Mouse (Mus musculus) neural tube, embryonic 11.5 days (tissue): ENCODE data around the gene Ptpre. TPM values are rescaled to one million over a fixed set of nuclear protein-coding genes. Genes with fewer than 3 reads are reported as not detected.

Experiments
- ATAC-seq: fragments of 200-750 bp; cut with Nextera tagmentation; 2 replicates; pipeline ENCODE4 v1.8.0; 2017; ENCODE audit warnings: moderate number of reproducible peaks, mild to moderate bottlenecking, moderate TSS enrichment, moderate library complexity; ENCODE audit not compliant: insufficient read depth, low FRiP score, low TSS enrichment
- DNase-seq: peaks from one replicate; pipeline ENCODE4 v3.0.0-alpha.2; 2015; ENCODE audit warnings: low spot score
- H3K27ac ChIP-seq: fragments of 300-500 bp; sonication (generic); 2 replicates; pipeline ENCODE4 v1.5.1; 2014; ENCODE audit warnings: low read depth, mild to moderate bottlenecking, low read length
- H3K27me3 ChIP-seq: fragments of 300-500 bp; sonication (generic); 2 replicates; pipeline ENCODE4 v1.6.1; 2014; ENCODE audit warnings: mild to moderate bottlenecking, low read length, mixed read lengths; ENCODE audit not compliant: control insufficient read depth, insufficient read depth
- H3K36me3 ChIP-seq: fragments of 300-500 bp; sonication (generic); 2 replicates; pipeline ENCODE4 v1.6.1; 2014; ENCODE audit warnings: mild to moderate bottlenecking, low read length, moderate library complexity, mixed read lengths; ENCODE audit not compliant: control insufficient read depth, insufficient read depth
- H3K4me1 ChIP-seq: fragments of 300-500 bp; sonication (generic); 2 replicates; pipeline ENCODE4 v1.6.1; 2014; ENCODE audit warnings: low read length, mixed read lengths; ENCODE audit not compliant: control insufficient read depth, insufficient read depth
- H3K4me2 ChIP-seq: fragments of 300-500 bp; sonication (generic); 2 replicates; pipeline ENCODE4 v1.6.1; 2014; ENCODE audit warnings: low read depth, mild to moderate bottlenecking, moderate library complexity
- H3K4me3 ChIP-seq: fragments of 300-500 bp; sonication (generic); 2 replicates; pipeline ENCODE4 v1.5.1; 2014; ENCODE audit warnings: low read depth, low read length
- H3K9ac ChIP-seq: fragments of 300-500 bp; sonication (generic); 2 replicates; pipeline ENCODE4 v1.6.1; 2014; ENCODE audit warnings: mild to moderate bottlenecking, low read length
- H3K9me3 ChIP-seq: fragments of 300-500 bp; sonication (generic); 2 replicates; pipeline ENCODE4 v1.6.1; 2016; ENCODE audit warnings: low read length; ENCODE audit not compliant: control insufficient read depth
- WGBS: fragments of 180-500 bp; shearing (Covaris S2); extraction: QIAGEN DNeasy Blood & Tissue Kit; methylation state at CpG from one replicate; pipeline ENCODE4 v1.1.7; 2014; 5-methylcytosine and 5-hydroxymethylcytosine counted together
- polyA plus RNA-seq: library from polyadenylated mRNA; unstranded; fragments of >200 nt; fragmentation: Nextera tagmentation; extraction: Ambion mirVana; gene quantifications from 2 replicates; pipeline ENCODE4 v1.2.1, GENCODE M21; 2014

Gene Ptpre
- polyA plus RNA-seq, 1 experiment from 2014 or later, result 0.97 TPM

DNA sequence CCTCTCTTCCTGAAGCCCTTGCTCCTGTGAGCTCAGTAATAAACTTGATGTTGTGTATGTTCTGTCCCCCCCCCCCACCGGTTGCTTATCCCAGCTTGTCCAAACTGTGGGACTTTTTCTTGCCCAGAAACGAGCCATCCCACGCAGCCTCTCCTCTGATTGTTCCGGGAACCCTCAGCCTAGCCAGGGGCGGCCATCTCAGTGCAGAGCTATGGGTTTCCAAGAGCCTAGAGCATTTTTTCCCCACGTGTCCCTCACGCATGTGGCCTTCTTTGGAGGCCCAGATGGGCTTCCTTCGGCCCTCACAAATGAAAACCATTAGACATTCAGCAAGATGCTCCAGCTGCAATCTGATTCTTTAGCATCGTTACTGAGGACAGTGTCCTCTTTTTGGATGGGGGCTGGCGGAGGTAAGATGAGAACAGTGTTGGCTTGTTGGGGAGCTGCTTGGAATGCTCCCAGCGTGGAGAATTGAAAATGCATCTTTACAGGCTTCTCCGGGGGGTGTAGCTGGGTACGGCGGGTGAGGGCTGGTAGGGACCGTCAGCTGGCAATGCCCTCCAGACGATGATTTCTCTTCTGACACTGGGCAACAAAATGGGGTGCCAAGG lies 41.5 kb downstream of the Ptpre start:
- H3K4me2 ChIP-seq, result no peak overlapping the region
- 82% methylated on average over 16 of the region's 16 CpGs for WGBS
- DNase-seq (no peak), ATAC-seq (no peak)
- H3K27me3 ChIP-seq, result no peaks in the 10 kb centered on the region
- H3K4me1 ChIP-seq, result no peaks in the 10 kb centered on the region
- no peaks in the 10 kb centered on the region for H3K36me3 ChIP-seq
- H3K4me3 ChIP-seq, result no peak overlapping the region
- H3K9ac ChIP-seq, result no peak overlapping the region
- no peak overlapping the region for H3K27ac ChIP-seq
- H3K9me3 ChIP-seq, result no peaks in the 10 kb centered on the region

DNA sequence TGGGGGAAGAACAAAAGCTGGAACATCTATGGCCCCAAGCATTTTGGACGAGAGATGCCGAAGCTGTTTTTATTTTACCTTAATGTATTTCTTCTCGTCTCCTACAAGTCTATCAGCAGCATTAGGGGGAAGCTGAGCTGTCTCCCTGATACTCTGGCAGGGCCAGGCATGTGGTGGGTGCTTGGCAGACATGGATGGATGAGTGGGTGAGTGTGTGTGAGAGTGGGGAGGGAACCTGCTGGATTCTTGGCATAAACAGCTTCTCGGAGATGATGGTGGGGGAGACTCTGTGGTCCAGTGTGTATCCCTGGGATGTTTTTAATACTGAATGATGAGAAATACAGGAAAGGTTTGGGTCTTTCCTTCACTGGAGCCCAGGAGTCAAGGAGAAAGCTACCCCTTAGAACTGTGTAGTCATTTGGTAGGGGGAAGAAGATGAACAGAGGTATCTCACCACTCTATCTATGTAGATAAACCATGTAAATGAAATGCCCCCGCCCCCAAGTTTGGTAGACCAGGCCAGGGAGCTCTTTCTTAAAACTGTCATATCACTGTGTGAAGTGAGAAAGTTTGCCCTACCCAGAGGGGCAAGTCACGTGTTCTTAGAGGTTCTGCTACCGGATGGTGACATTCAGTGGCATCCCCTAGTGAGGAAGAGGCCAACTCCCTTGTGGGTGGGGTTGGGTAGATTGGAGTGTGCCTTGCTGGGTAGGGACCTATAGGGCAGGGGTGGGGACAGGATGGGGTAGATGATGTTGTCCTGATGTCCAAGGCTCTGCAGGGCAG lies 43.2 kb downstream of the Ptpre start:
- H3K27me3 ChIP-seq, result no peaks in the 10 kb centered on the region
- no peaks in the 10 kb centered on the region for H3K9me3 ChIP-seq
- H3K27ac ChIP-seq, result no peak overlapping the region
- no peak overlapping the region for H3K4me3 ChIP-seq
- DNase-seq (no peak), ATAC-seq (no peak)
- 86% methylated on average over 7 of the region's 7 CpGs for WGBS
- no peaks in the 10 kb centered on the region for H3K4me1 ChIP-seq
- no peaks in the 10 kb centered on the region for H3K36me3 ChIP-seq
- H3K4me2 ChIP-seq, result no peak overlapping the region
- no peak overlapping the region for H3K9ac ChIP-seq

DNA sequence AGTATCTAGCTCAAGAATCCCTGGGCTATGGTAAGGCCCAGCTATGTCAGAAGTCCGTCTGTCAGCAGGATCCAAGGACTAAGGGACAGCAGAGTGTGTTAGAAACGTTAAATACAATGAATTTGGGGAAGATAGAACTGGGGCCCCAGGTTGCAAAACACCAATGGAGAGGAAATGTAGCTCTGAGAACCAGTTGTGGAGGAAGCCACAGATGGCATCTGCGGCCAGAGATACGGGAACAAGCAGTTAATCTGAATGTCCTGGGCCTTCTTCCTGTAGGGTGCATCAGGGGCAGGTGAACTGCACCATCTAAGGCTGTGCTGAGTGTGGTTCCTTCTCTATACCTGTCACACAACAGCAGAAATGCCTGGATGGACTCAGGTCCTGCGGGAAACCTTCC lies 43.8 kb downstream of the Ptpre start:
- H3K36me3 ChIP-seq, result no peaks in the 10 kb centered on the region
- H3K9me3 ChIP-seq, result no peaks in the 10 kb centered on the region
- no peak for ATAC-seq
- 83% methylated on average over 5 of the region's 5 CpGs for WGBS
- no peak overlapping the region for H3K9ac ChIP-seq
- H3K4me1 ChIP-seq, result no peaks in the 10 kb centered on the region
- no peak overlapping the region for H3K4me2 ChIP-seq
- H3K27me3 ChIP-seq, result no peaks in the 10 kb centered on the region
- H3K4me3 ChIP-seq, result no peak overlapping the region
- H3K27ac ChIP-seq, result no peak overlapping the region
- DNase-seq, result no peak

DNA sequence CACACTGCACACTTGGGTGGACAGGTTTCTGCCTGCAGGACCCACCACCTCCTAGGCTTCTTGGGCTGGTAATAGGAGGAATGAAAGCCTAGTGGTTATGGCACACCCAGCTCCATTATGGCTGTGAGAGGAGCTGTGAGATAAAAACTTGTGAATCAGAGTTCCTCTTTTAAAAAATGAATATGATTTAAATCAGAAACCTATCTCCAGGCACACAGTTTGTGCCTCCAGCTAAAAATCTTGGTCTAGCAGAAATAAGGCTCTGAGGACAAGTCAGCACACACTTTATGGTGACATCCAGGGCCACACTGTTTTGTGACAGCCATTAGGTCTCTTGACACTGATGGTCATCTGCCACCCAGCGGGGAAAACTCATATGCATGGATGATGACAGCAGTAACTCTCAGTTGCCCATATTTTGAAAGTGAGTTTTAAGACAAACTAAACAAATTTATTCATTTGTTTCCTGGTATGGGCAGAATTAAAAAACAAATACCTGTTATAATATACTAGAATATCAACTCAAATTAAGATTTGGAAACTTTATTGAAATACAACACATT lies 47.9 kb downstream of the Ptpre start:
- ATAC-seq (no peak), DNase-seq (no peak)
- H3K27ac ChIP-seq, result no peak overlapping the region
- H3K4me3 ChIP-seq, result no peak overlapping the region
- WGBS, result 89% methylated on average over 1 of the region's 1 CpGs
- H3K9me3 ChIP-seq, result no peaks in the 10 kb centered on the region
- peaks cover 4% of the 10 kb centered on the region; the same call in 1 of the 2 replicates for H3K4me1 ChIP-seq
- H3K4me2 ChIP-seq, result no peak overlapping the region
- no peaks in the 10 kb centered on the region for H3K27me3 ChIP-seq
- H3K36me3 ChIP-seq, result no peaks in the 10 kb centered on the region
- no peak overlapping the region for H3K9ac ChIP-seq

DNA sequence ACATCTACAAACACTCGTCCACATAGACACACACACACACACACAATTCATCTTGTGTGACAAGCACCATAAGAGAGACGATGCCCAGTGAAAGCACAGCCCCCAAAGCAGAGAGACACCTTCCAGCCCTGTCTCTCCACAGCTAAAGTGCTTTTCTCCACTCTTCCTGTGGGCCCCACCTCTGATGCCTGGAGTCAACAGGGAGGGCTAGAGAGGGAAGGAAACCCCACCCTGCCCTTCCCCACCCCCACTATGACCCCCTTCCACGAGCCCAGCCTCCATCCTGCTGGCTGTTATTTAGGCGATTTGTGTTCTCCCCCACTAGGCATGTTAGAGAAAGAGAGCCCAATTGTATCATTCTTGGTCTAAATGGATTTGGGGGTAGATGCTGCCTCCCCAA lies 49.1 kb downstream of the Ptpre start:
- no peaks in the 10 kb centered on the region for H3K36me3 ChIP-seq
- WGBS, result 47% methylated on average over 4 of the region's 4 CpGs
- peaks cover 4% of the 10 kb centered on the region; the same call in 1 of the 2 replicates for H3K4me1 ChIP-seq
- ATAC-seq (no peak), DNase-seq (no peak)
- H3K27ac ChIP-seq, result 0 out of 2 replicates have a peak overlapping the region, but pooled peaks have one; percentile 7
- no peak overlapping the region for H3K4me2 ChIP-seq
- H3K9me3 ChIP-seq, result no peaks in the 10 kb centered on the region
- H3K9ac ChIP-seq, result no peak overlapping the region
- no peak overlapping the region for H3K4me3 ChIP-seq
- no peaks in the 10 kb centered on the region for H3K27me3 ChIP-seq

DNA sequence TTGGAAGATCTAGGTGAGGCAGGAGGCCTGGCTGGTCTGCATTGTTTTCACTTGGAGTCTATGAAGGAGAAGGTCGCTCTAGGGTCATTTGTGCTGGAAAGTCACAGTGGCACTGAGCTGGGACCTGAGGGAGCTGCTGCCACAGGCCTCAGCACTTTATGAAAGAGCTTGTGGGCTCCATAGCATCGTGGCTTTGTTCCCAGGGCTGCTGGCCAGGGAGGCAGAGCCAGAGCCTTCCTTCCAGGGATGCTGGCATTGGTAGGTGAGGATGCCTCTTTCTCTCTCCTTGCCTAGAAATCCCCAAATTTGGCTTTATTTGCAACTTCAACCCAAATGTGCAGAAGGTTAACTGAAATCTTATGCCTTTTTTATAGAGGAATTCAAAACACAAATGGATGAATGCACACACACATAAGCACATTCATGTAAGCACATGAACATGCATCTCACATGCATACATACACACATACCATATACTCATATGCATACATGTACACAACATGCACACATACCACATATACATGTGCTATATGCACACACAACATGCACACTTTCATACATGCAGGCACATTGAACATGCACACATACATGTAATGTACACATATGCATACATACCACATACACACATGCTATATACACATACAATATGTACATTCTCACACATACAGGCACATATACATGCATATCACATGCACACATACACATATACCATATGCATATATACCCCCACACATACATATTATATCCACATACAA lies 50.7 kb downstream of the Ptpre start:
- no peak overlapping the region for H3K27ac ChIP-seq
- DNase-seq, result no peak
- 62% methylated on average over 2 of the region's 2 CpGs for WGBS

DNA sequence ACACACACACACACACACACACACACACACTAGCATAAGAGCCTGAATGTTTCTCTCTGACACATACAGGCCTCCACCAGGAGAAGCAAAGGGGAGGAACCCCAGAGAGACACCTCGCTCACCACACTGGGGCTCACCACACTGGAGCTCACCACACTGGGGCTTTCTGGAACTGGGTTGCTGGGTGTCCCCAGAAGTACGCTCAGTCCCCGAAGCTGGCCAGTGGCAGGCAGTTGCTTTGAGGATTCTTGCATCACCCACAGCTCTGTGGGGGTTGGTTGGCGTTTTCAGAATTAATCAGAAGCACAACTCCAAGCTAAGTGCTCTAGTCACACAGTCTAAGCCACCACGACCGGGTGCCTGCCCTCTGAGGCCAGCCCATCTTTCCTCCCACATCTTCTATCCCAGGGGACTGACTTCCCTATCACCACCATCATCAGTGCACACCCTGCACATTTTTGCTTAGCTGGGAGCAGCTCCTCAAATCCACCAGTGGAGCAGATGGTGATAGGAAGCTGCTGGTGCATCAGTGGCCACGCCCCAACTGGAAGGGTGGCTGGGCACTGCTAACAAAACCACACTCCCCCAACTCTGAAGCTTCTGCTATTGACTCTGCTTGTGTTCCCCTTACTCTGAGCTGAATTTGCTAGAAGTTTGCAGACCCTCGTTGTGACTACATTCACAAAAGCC lies 51.5 kb downstream of the Ptpre start:
- Histone ChIP-seq H3K4me3 (no peak overlapping the region), H3K27me3 (no peaks in the 10 kb centered on the region), H3K9me3 (no peaks in the 10 kb centered on the region), H3K4me2 (no peak overlapping the region), H3K27ac (no peak overlapping the region), H3K4me1 (peaks cover 4% of the 10 kb centered on the region; the same call in 1 of the 2 replicates), H3K36me3 (no peaks in the 10 kb centered on the region), H3K9ac (no peak overlapping the region)
- no peak for ATAC-seq
- 76% methylated on average over 8 of the region's 8 CpGs for WGBS
- no peak for DNase-seq

More for the DNA sequence above, 50.7 kb downstream of the Ptpre start:
- H3K4me3 ChIP-seq, result no peak overlapping the region
- H3K9me3 ChIP-seq, result no peaks in the 10 kb centered on the region
- H3K36me3 ChIP-seq, result no peaks in the 10 kb centered on the region
- H3K4me1 ChIP-seq, result peaks cover 4% of the 10 kb centered on the region; the same call in 1 of the 2 replicates
- H3K4me2 ChIP-seq, result no peak overlapping the region
- no peaks in the 10 kb centered on the region for H3K27me3 ChIP-seq
- H3K9ac ChIP-seq, result no peak overlapping the region
- no peak for ATAC-seq

DNA sequence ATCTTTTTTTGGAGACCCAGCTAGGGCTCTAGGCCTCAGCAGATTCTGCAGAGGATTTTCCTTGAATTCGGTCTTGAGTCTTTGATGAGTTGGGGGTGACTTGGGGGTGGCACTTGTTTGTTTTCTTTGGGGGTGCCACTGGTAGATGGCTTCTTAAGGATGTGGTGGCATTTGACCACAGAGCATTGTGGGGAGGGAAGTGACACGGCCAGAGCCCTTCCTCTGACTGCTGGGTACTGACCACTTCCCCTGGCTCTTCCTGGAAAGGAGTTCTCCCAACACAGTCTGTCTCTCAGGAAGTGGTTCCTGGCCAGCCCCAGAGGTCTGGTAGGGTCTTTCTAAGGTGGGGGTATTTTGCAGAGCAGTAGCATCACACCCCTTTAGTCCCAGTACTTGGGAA lies 54.2 kb downstream of the Ptpre start:
- no peak overlapping the region for H3K4me3 ChIP-seq
- H3K27me3 ChIP-seq, result no peaks in the 10 kb centered on the region
- H3K36me3 ChIP-seq, result no peaks in the 10 kb centered on the region
- DNase-seq (no peak), ATAC-seq (no peak)
- H3K4me1 ChIP-seq, result peaks cover 5% of the 10 kb centered on the region; the same call in 1 of the 2 replicates
- no peak overlapping the region for H3K4me2 ChIP-seq
- no peak overlapping the region for H3K9ac ChIP-seq
- H3K9me3 ChIP-seq, result no peaks in the 10 kb centered on the region
- no peak overlapping the region for H3K27ac ChIP-seq
- 83% methylated on average over 2 of the region's 2 CpGs for WGBS
